Mouse (Mus musculus): ENCODE results near the gene Olfr1438-ps1.
A peak's percentile ranks its signal among the peaks of the same experiment; 100 is the strongest.
"Not testable (repeated sequence)": the region's sequence is repeated elsewhere in the genome, so short reads cannot be mapped to it uniquely, and the experiment has no call there.

Gene Olfr1438-ps1

GRCm38 (mm10) chr19:12335810-12336209 is at the start of gene Olfr1438-ps1:
TSS of gene Olfr1438-ps1 (minus strand) at chr19:12335910.
- DNase-seq (ENCODE audit: low spot score in 2 of 2) = no peak

- peak; percentile 5 to 10 for DNase-seq (ENCODE audit: low spot score in 2 of 2)
Measured at GRCm38 (mm10) chr19:12374465-12375025, 38.8 kb upstream of the Olfr1438-ps1 start.

GRCm38 (mm10) chr19:12373004-12373403 is 37.3 kb upstream of the Olfr1438-ps1 start:
- DNase-seq (ENCODE audit: low spot score in 2 of 2) = no peak

GRCm38 (mm10) chr19:12325001-12325400 is 10.7 kb downstream of the Olfr1438-ps1 start, which contains the start of gene Olfr1437:
TSS of gene Olfr1437 (minus strand) at chr19:12325101.
- DNase-seq (ENCODE audit: low spot score in 2 of 2) = no peak

- not testable (repeated sequence) for DNase-seq (ENCODE audit: low spot score in 2 of 2)
Measured at GRCm38 (mm10) chr19:12299030-12299429, 36.7 kb downstream of the Olfr1438-ps1 start, which contains the start of gene Olfr1436. TSS of gene Olfr1436 (minus strand) at chr19:12299130.

GRCm38 (mm10) chr19:12292979-12293378 is 42.7 kb downstream of the Olfr1438-ps1 start:
- no peak for DNase-seq (ENCODE audit: low spot score in 2 of 2)

GRCm38 (mm10) chr19:12279554-12279953 is 56.2 kb downstream of the Olfr1438-ps1 start, which contains the start of gene Olfr1434:
TSS of gene Olfr1434 (plus strand) at chr19:12279854.
- DNase-seq (ENCODE audit: low spot score in 2 of 2) = no peak

Data from frontal cortex, postnatal 25 days (tissue).